Mouse (Mus musculus): ENCODE results near the gene Mad2l1. TPM values are rescaled to one million over a fixed set of nuclear protein-coding genes. Genes with fewer than 3 reads are reported as not detected.
A peak's percentile ranks its signal among the peaks of the same experiment; 100 is the strongest.

The Mad2l1 gene
- total RNA-seq (2021) = 1 to 10 TPM in 1 of 2 experiments, under 1 TPM in 1; 0.87 to 1.6 TPM
- long read RNA-seq, experiment 1 = 0 reads
- long read RNA-seq, experiment 2, full-length matches to known transcripts = 1 of 1 reads
- long read RNA-seq, experiment 2, partial matches to known transcripts = 0 of 1 reads
- long read RNA-seq, experiment 2, other reads (novel, unspliced or antisense) = 0 of 1 reads

- peak; percentile 98 for DNase-seq
- intact Hi-C loops (cut with DNase I) = loop anchor here (10.0 kb wide), 3 partner anchors 630 to 1490 kb away; partner anchors contain the start of gene Smarcad1
- Histone ChIP-seq H3K27ac (peak within 1 kb of the TSS; percentile 80), H3K4me3 (peak within 1 kb of the TSS; percentile 89)
- TF ChIP-seq CTCF (IDR thresholded peaks at IDR 0.05) = no peak
Observed at GRCm38 (mm10) chr6:66535028-66535862, at the start of gene Mad2l1. TSS of gene Mad2l1 (plus strand) at chr6:66535390.

DNA sequence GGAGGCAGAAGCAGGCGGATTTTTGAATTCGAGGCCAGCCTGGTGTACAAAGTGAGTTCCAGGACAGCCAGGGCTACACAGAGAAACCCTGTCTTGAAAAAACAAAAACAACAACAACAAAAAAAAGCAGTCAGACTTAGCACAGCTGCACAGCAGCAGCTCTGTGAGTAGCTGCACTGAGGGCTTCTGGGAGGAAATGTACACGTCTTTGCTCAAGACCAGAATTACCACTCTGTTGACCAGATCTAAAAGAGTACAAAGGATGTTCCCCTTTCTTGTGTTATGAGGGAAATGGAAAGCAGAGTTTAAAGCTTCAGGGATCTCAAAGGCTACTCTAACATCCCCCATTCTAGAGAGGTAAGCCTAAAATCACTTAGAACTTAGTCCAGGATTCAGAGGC, 41.5 kb upstream of the Mad2l1 start:
- intact Hi-C loops (cut with DNase I) = no loop called here
- no peak for TF ChIP-seq CTCF (IDR thresholded peaks at IDR 0.05)
- DNase-seq = no peak
- Histone ChIP-seq H3K27ac (no peak overlapping the region), H3K4me3 (no peak overlapping the region)

DNA sequence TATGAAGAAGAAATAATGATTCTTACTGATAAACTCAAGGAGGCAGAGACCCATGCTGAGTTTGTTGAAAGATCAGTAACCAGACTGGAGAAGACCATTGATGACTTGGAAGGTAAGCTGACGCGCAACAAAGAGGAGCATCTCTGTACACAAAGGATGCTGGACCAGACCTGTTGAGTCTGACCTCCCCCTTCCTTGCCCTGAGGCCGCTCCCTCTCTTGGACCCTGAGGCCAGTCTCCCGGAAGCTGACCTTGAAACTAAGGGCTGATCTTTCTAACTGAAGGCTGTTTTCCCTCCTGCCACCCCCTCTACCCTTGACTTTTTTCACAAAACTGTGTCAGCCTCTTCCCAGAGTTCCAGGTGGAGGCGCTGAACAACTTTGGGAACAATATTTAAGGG, 18.8 kb upstream of the Mad2l1 start:
- intact Hi-C loops (cut with DNase I) = no loop called here
- DNase-seq = no peak
- Histone ChIP-seq H3K27ac (no peak overlapping the region), H3K4me3 (no peak overlapping the region)
- TF ChIP-seq CTCF (IDR thresholded peaks at IDR 0.05) = no peak

DNA sequence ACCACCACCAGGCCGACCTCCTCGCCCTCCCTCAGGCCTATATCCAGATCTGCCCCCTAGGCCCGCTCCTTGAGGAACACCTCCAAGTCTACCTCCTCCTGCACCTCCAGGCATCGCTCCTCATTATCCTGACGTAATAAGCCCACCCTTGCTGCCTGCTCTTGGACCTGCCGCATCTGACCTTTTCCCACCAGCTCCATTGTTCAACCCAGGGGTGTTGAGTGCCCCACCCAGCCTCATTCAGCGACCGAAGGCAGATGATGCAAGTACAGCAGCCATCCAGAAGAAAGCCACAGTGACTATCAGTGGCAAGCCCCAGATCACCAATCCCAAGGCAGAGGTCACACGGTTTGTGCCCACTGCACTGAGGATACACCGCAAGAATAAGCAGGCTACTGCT, 6.8 kb upstream of the Mad2l1 start:
- intact Hi-C loops (cut with DNase I) = no loop called here
- TF ChIP-seq CTCF (IDR thresholded peaks at IDR 0.05) = no peak
- Histone ChIP-seq H3K27ac (no peak overlapping the region), H3K4me3 (no peak overlapping the region)
- no peak for DNase-seq

- Histone ChIP-seq H3K4me3 (no peak overlapping the region), H3K27ac (no peak overlapping the region)
- no peak for DNase-seq
- peak; percentile 74 for TF ChIP-seq CTCF (IDR thresholded peaks at IDR 0.05)
- intact Hi-C loops (cut with DNase I) = loop anchor here (1.0 to 10.0 kb wide), 5 partner anchors 632 to 1488 kb away; partner anchors contain the start of gene Smarcad1
Observed at GRCm38 (mm10) chr6:66533241-66533640, 1.9 kb upstream of the Mad2l1 start.

- DNase-seq = no peak
- peak overlapping the region; percentile 80 for H3K27ac ChIP-seq
- no peak; the same call in 1 of the 2 replicates for TF ChIP-seq CTCF (IDR thresholded peaks at IDR 0.05)
- intact Hi-C loops (cut with DNase I) = loop anchor here (5.0 to 10.0 kb wide), 4 partner anchors 630 to 1490 kb away; partner anchors contain the start of gene Smarcad1
- H3K4me3 ChIP-seq = peak overlapping the region; percentile 89
Observed at GRCm38 (mm10) chr6:66534366-66534941, 736 bp upstream of the Mad2l1 start.

DNA sequence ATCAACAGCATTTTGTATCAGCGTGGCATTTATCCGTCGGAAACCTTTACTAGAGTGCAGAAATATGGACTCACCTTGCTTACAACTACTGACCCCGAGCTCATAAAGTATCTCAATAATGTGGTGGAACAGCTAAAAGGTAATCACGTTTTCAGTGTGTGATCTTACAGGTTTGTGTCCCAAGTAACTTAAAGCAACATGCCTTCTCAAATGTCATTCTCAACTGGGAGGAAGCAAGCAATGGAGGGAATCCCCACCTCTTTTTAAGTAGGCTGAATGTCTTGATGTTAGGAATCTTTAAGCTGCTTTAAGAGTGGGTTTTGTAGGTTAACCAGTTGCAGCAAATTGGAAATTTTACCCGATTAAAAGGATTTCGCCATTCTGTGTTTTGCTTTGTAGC, 776 bp downstream of the Mad2l1 start:
- intact Hi-C loops (cut with DNase I) = loop anchor here (10.0 kb wide), 3 partner anchors 629 to 1491 kb away; partner anchors contain the start of gene Smarcad1
- TF ChIP-seq CTCF (IDR thresholded peaks at IDR 0.05) = no peak
- H3K4me3 ChIP-seq = peak overlapping the region; percentile 89
- DNase-seq = no peak
- peak overlapping the region; percentile 80; the same call in 1 of the 2 replicates for H3K27ac ChIP-seq

DNA sequence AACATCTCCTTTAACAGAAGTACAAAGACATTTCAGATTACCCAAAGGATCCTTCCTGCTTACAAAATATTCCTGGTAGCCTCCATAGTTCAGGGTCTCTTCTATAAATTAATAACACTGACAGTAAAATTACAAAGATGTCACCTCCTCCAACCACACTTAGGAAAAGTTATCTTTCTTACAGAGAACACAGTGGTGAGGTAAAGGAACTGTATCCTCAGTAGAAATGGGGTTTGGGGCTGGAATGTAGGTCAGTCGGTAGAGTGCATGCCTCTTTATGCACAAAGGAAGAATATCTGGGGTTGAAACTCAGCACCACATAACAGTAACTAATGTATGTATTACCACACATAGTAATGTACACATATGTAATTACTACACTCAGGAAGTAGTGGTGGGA, 24.8 kb downstream of the Mad2l1 start, which contains the start of gene Vmn1r32:
Vmn1r32 (minus strand) TSS at position 101 of the 400 bp plus-strand sequence.
- TF ChIP-seq CTCF (IDR thresholded peaks at IDR 0.05) = no peak

DNA sequence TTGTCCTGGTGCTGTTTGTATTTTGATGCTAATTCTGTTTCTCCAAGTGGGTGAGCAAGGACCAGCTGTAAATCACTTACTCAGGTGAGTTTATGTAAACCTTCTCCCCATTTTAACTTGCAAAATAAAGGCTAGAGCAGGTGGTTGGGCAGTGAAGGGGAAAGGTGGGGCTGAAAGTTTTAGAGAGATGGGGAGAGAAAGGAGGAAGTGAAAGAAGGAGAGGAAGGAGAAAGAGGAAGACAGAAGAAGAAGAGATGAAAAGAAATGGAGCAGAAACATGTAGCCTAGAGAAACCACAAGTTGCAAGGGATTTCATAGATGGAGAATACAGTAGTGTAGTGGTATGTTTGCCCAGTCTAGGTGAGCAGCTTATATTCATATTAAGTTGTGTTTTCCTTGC, 60.6 kb downstream of the Mad2l1 start:
- TF ChIP-seq CTCF (IDR thresholded peaks at IDR 0.05) = no peak
- Histone ChIP-seq H3K27ac (no peak overlapping the region), H3K4me3 (no peak overlapping the region)
- no peak for DNase-seq
- intact Hi-C loops (cut with DNase I) = no loop called here

More for the DNA sequence above, 24.8 kb downstream of the Mad2l1 start, which contains the start of gene Vmn1r32:
- no peak for DNase-seq
- Histone ChIP-seq H3K4me3 (no peak within 1 kb of the TSS), H3K27ac (no peak within 1 kb of the TSS)
- intact Hi-C loops (cut with DNase I) = no loop called here

Other genes with a start within 250 kb of the Mad2l1 start
- gene Vmn1r32, start 24.7 kb downstream of the Mad2l1 start, total RNA-seq (2021) = not detected
- gene Vmn1r33, start 82.9 kb downstream of the Mad2l1 start, total RNA-seq (2021) = not detected
- not detected for gene Vmn1r34, start 108.5 kb downstream of the Mad2l1 start, total RNA-seq (2021)
- not detected for gene Vmn1r35, start 150.5 kb downstream of the Mad2l1 start, total RNA-seq (2021)
- not detected for gene Vmn1r36, start 183.8 kb downstream of the Mad2l1 start, total RNA-seq (2021)
- gene Vmn1r37, start 194.0 kb downstream of the Mad2l1 start, total RNA-seq (2021) = not detected
- not detected for gene Vmn1r38, start 247.2 kb downstream of the Mad2l1 start, total RNA-seq (2021)